In genomic region chr11:67622340-67622739, GRCm38 (mm10) we compare ENCODE assay signal across 27 mouse cellular contexts.
A peak's percentile ranks its signal among the peaks of the same experiment; 100 is the strongest.
DNase-seq lines count a peak whose midpoint lies in the region; ATAC-seq and TF ChIP-seq lines count a peak whose summit lies in the region.
"Had no signal": no experiment of that assay in that cellular context is flagged by ENCODE, and none has a peak within 500 bp of the region (broad histone marks: within the 10 kb centered on the region; RNA-seq: fewer than 3 reads in every experiment).

No protein-coding gene starts in this region.

- ATAC-seq in megakaryocyte, adult 5-6 weeks (ENCODE audit: poor library complexity, severe bottlenecking), result no peak
- ATAC-seq: activated CD4-positive, CD25-positive, alpha-beta regulatory T cell, adult 4 months; forebrain, embryonic 13.5 days; forebrain, embryonic 16.5 days; hindbrain, postnatal 0 days; inflammation-experienced regulatory T-cells, adult 6 months; intestine, embryonic 16.5 days had no signal

- no peak for TF ChIP-seq CTCF in layer of hippocampus, adult 2 months (conservative IDR thresholded peaks at IDR 0.05)

- peak; percentile 18 for DNase-seq in gastrocnemius, adult 18-20 months (ENCODE audit: low spot score)
- DNase-seq in gastrocnemius, postnatal 10 days, result no peak
- DNase-seq in layer of hippocampus, adult 2 months (ENCODE audit: low spot score in 2 of 2), result no peak
- no peak for DNase-seq in layer of hippocampus, postnatal 14 days (ENCODE audit: low spot score in 2 of 2)
- DNase-seq in Muller cell, postnatal 12 days (ENCODE audit: inconsistent ontology term), result peak; percentile 40
- DNase-seq: adrenal gland, postnatal 25 days; cerebellum, adult 2 months; cerebellum, adult 9-11 months; cerebellum, postnatal 25 days; gastrocnemius, adult 2 months; gastrocnemius, postnatal 25 days; heart, postnatal 10 days; heart, postnatal 4 days; kidney, adult 18-20 months; kidney, adult 9 months had no signal

- H3K4me3 ChIP-seq in layer of hippocampus, adult 2 months, result no peak overlapping the region
- H3K4me3 ChIP-seq: embryonic facial prominence, embryonic 12.5 days; embryonic facial prominence, embryonic 15.5 days; forebrain, embryonic 13.5 days; gastrocnemius, adult 2 months; heart, embryonic 12.5 days; heart, embryonic 15.5 days had no signal

- peak overlapping the region; percentile 49 for H3K27ac ChIP-seq in layer of hippocampus, adult 2 months
- H3K27ac ChIP-seq: embryonic facial prominence, embryonic 12.5 days; embryonic facial prominence, embryonic 15.5 days; forebrain, embryonic 13.5 days; gastrocnemius, adult 2 months; heart, embryonic 15.5 days; hindbrain, embryonic 14.5 days; hindbrain, postnatal 0 days had no signal

Comparison
In these comparisons a context has a peak if more than half of its experiments do, and no peak if none do; other contexts are left out.
1. DNase-seq: peak in gastrocnemius, adult 18-20 months (single experiment) and Muller cell, postnatal 12 days (single experiment); none in gastrocnemius, postnatal 10 days (single experiment), layer of hippocampus, adult 2 months (0 of 2) and layer of hippocampus, postnatal 14 days (0 of 2).